Comparison of ENCODE assay signal across 8 mouse cellular contexts in the genomic region with DNA sequence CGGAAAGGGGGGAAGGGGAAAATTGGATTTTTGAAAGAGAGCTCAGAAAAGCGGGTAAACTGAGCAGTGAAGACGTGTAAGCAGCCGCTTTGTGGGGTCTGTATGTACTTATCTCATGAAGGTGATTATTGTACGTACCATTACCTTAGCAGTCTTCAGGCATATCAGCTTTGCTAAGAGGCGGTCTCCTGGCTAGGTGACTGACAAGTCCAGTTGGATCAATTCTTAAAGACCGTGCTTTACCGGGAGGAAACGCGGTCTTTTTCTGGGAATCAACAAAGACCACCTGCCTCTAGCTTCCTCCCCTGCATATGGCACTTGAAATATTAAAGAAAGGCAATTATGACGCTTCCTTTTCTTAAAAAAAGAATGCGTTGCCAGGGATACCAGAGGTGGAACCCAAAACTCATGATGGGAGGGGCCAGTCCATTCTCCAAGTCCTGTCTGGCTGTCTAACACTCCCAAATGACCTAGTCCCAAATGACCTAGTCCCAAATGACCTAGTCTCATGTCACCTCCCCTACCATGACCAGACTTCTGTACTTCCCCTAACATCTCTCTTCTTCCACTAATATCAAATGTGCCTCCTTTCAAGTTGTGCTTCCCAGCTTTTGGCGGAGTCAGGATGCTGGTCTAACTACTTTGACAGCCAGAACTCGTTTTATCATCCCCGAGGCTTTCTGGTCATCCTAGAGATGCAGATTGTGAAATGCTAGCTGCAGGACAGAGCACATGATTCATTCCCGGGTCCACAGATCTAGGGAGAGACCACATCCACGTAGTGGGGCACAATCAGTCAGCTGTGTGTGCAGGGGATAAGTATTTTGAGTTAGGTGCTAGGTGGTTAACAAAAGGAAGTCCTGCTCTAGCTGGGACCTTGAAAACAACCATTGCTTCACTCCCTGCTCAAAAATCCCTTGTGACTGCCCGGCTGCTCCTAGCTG. TPM values are rescaled to one million over a fixed set of nuclear protein-coding genes. Genes with fewer than 3 reads are reported as not detected.
DNase-seq lines count a peak whose midpoint lies in the region; ATAC-seq and TF ChIP-seq lines count a peak whose summit lies in the region.

No protein-coding gene starts in this region.

- H3K9ac ChIP-seq in embryonic facial prominence, embryonic 12.5 days: peak overlapping the region; percentile 63
- H3K9ac ChIP-seq in intestine, embryonic 14.5 days (ENCODE audit: low read length): peak overlapping the region; percentile 53
- H3K9ac ChIP-seq in neural tube, embryonic 14.5 days (replicated peaks; ENCODE audit: low read depth, low read length): peak overlapping the region; percentile 62

- TF ChIP-seq CTCF in left cerebral cortex, adult 2 months (IDR thresholded peaks at IDR 0.05): no peak

- peaks cover 30% of the 10 kb centered on the region for H3K27me3 ChIP-seq in embryonic facial prominence, embryonic 12.5 days
- peaks cover 22% of the 10 kb centered on the region for H3K27me3 ChIP-seq in intestine, embryonic 14.5 days (replicated peaks; ENCODE audit: control insufficient read depth, insufficient read depth, low read length)
- 0 out of 2 replicates have a peak, but pooled peaks cover 2% of the 10 kb centered on the region for H3K27me3 ChIP-seq in neural tube, embryonic 14.5 days (ENCODE audit: control insufficient read depth, insufficient read depth, low read length)

- intact Hi-C loops in left cerebral cortex, adult 2 months (cut with DNase I): loop anchor here (2.0 to 5.0 kb wide), 2 partner anchors 27 to 107 kb away; no protein-coding TSS in a partner anchor
- intact Hi-C loops in left cerebral cortex, postnatal 14 days (cut with DNase I): loop anchor here (2.0 kb wide), 1 partner anchor 37 kb away; no protein-coding TSS in a partner anchor

- no peaks in the 10 kb centered on the region for H3K36me3 ChIP-seq in embryonic facial prominence, embryonic 12.5 days
- no peaks in the 10 kb centered on the region for H3K36me3 ChIP-seq in intestine, embryonic 14.5 days (ENCODE audit: control insufficient read depth, insufficient read depth, low read length)
- no peaks in the 10 kb centered on the region for H3K36me3 ChIP-seq in neural tube, embryonic 14.5 days (ENCODE audit: control insufficient read depth, insufficient read depth, low read length)

- H3K27ac ChIP-seq in left cerebral cortex, adult 2 months: peak overlapping the region; percentile 93
- H3K27ac ChIP-seq in embryonic facial prominence, embryonic 12.5 days: no peak overlapping the region
- H3K27ac ChIP-seq in intestine, embryonic 14.5 days (ENCODE audit: low read depth): no peak overlapping the region
- H3K27ac ChIP-seq in neural tube, embryonic 14.5 days (ENCODE audit: low read depth, low read length): peak overlapping the region; percentile 72; the same call in 1 of the 2 replicates

- peak overlapping the region; percentile 69 for H3K4me3 ChIP-seq in left cerebral cortex, adult 2 months
- peak overlapping the region; percentile 66 for H3K4me3 ChIP-seq in embryonic facial prominence, embryonic 12.5 days
- peak overlapping the region; percentile 61 for H3K4me3 ChIP-seq in intestine, embryonic 14.5 days (ENCODE audit: low read depth, low read length)
- peak overlapping the region; percentile 55 for H3K4me3 ChIP-seq in neural tube, embryonic 14.5 days (ENCODE audit: low read depth, low read length)

- ATAC-seq in embryonic facial prominence, embryonic 12.5 days (ENCODE audit: insufficient number of reproducible peaks, insufficient read depth, low FRiP score, low TSS enrichment): no peak
- no peak for ATAC-seq in intestine, embryonic 14.5 days (replicated peaks; ENCODE audit: low FRiP score, low TSS enrichment, low read depth)
- no peak for ATAC-seq in neural tube, embryonic 14.5 days (ENCODE audit: low read depth)

- H3K4me2 ChIP-seq in embryonic facial prominence, embryonic 12.5 days (replicated peaks): peak overlapping the region; percentile 78
- H3K4me2 ChIP-seq in intestine, embryonic 14.5 days (ENCODE audit: low read length): peak overlapping the region; percentile 79
- peak overlapping the region; percentile 83 for H3K4me2 ChIP-seq in neural tube, embryonic 14.5 days (ENCODE audit: low read depth, low read length)

- peaks cover 22% of the 10 kb centered on the region; the same call in 1 of the 2 replicates for H3K4me1 ChIP-seq in embryonic facial prominence, embryonic 12.5 days
- H3K4me1 ChIP-seq in intestine, embryonic 14.5 days (replicated peaks; ENCODE audit: control insufficient read depth, insufficient read depth, low read length): no peaks in the 10 kb centered on the region; the same call in 1 of the 2 replicates
- peaks cover 11% of the 10 kb centered on the region for H3K4me1 ChIP-seq in neural tube, embryonic 14.5 days (ENCODE audit: control insufficient read depth, insufficient read depth, low read length)

- DNase-seq in left cerebral cortex, adult 2 months (ENCODE audit: extremely low spot score in 1 of 2, low spot score in 2 of 2): no peak
- DNase-seq in left cerebral cortex, postnatal 14 days (ENCODE audit: low spot score in 2 of 2): no peak
- DNase-seq in intestine, embryonic 14.5 days (ENCODE audit: low spot score): no peak
- DNase-seq in T-cell, adult 2 months (ENCODE audit: low spot score): no peak
- DNase-seq in ovary, postnatal 36 days (ENCODE audit: low spot score): no peak
- DNase-seq in layer of hippocampus, adult 18-20 months (ENCODE audit: low spot score in 2 of 2): no peak

- WGBS in embryonic facial prominence, embryonic 12.5 days: 40% methylated on average over 18 of the region's 18 CpGs
- WGBS in intestine, embryonic 14.5 days: 48% methylated on average over 18 of the region's 18 CpGs
- 37% methylated on average over 18 of the region's 18 CpGs for WGBS in neural tube, embryonic 14.5 days

- H3K9me3 ChIP-seq in embryonic facial prominence, embryonic 12.5 days: no peaks in the 10 kb centered on the region
- H3K9me3 ChIP-seq in intestine, embryonic 14.5 days (ENCODE audit: control insufficient read depth, low read length): no peaks in the 10 kb centered on the region
- H3K9me3 ChIP-seq in neural tube, embryonic 14.5 days (ENCODE audit: control insufficient read depth, low read length): no peaks in the 10 kb centered on the region

RNA-seq across cellular contexts. Expression of a gene that starts 1.3 kb away (rescaled TPM):
- total RNA-seq in left cerebral cortex, adult 2 months (2021): 10 to 100 TPM; 69.2 to 78.7 TPM
- total RNA-seq in left cerebral cortex, postnatal 14 days (2021): 10 to 100 TPM; 64.7 to 70.0 TPM
- polyA plus RNA-seq in embryonic facial prominence, embryonic 12.5 days (2016; fragmentation: Nextera tagmentation; extraction: Ambion mirVana): 21.4 and 22.0 TPM in 2 replicates
- 15.5 and 19.5 TPM in 2 replicates for polyA plus RNA-seq in intestine, embryonic 14.5 days (2014; fragmentation: Nextera tagmentation; extraction: Ambion mirVana)
- polyA plus RNA-seq in neural tube, embryonic 14.5 days (2014; fragmentation: Nextera tagmentation; extraction: Ambion mirVana): 32.4 and 35.3 TPM in 2 replicates
- total RNA-seq in layer of hippocampus, adult 18-20 months (2021): 10 to 100 TPM; 79.1 to 80.3 TPM

RNA-seq across cellular contexts. Expression of a gene that starts 9.6 kb away (rescaled TPM):
- under 1 TPM in 1 of 2 experiments, not detected in 1; 0.07 TPM for total RNA-seq in left cerebral cortex, adult 2 months (2021)
- not detected for total RNA-seq in left cerebral cortex, postnatal 14 days (2021)
- polyA plus RNA-seq in embryonic facial prominence, embryonic 12.5 days (2016; fragmentation: Nextera tagmentation; extraction: Ambion mirVana): 0.09 TPM in 1 of 2 replicates, not detected in the other
- 1.1 TPM in 2 replicates for polyA plus RNA-seq in intestine, embryonic 14.5 days (2014; fragmentation: Nextera tagmentation; extraction: Ambion mirVana)
- 0.06 and 0.11 TPM in 2 replicates for polyA plus RNA-seq in neural tube, embryonic 14.5 days (2014; fragmentation: Nextera tagmentation; extraction: Ambion mirVana)
- under 1 TPM; 0.07 to 0.10 TPM for total RNA-seq in layer of hippocampus, adult 18-20 months (2021)

RNA-seq across cellular contexts. Expression of a gene that starts 46.9 kb away (rescaled TPM):
- not detected for total RNA-seq in left cerebral cortex, adult 2 months (2021)
- total RNA-seq in left cerebral cortex, postnatal 14 days (2021): not detected
- not detected in 2 replicates for polyA plus RNA-seq in embryonic facial prominence, embryonic 12.5 days (2016; fragmentation: Nextera tagmentation; extraction: Ambion mirVana)
- 0.38 TPM in 1 of 2 replicates, not detected in the other for polyA plus RNA-seq in intestine, embryonic 14.5 days (2014; fragmentation: Nextera tagmentation; extraction: Ambion mirVana)
- polyA plus RNA-seq in neural tube, embryonic 14.5 days (2014; fragmentation: Nextera tagmentation; extraction: Ambion mirVana): not detected in 2 replicates
- not detected for total RNA-seq in layer of hippocampus, adult 18-20 months (2021)

Comparison
In these comparisons a context has a peak if more than half of its experiments do, and no peak if none do; other contexts are left out.
1. H3K27ac ChIP-seq: peak in left cerebral cortex, adult 2 months (single experiment) and neural tube, embryonic 14.5 days (single experiment); none in embryonic facial prominence, embryonic 12.5 days (single experiment) and intestine, embryonic 14.5 days (single experiment).
2. Peak in every context shown above with its lines, with median percentiles within 50 percentile points of each other: H3K4me3 ChIP-seq, H3K4me2 ChIP-seq and H3K9ac ChIP-seq.